Mouse (Mus musculus): ENCODE measurements around the gene Rnf123.

DNA sequence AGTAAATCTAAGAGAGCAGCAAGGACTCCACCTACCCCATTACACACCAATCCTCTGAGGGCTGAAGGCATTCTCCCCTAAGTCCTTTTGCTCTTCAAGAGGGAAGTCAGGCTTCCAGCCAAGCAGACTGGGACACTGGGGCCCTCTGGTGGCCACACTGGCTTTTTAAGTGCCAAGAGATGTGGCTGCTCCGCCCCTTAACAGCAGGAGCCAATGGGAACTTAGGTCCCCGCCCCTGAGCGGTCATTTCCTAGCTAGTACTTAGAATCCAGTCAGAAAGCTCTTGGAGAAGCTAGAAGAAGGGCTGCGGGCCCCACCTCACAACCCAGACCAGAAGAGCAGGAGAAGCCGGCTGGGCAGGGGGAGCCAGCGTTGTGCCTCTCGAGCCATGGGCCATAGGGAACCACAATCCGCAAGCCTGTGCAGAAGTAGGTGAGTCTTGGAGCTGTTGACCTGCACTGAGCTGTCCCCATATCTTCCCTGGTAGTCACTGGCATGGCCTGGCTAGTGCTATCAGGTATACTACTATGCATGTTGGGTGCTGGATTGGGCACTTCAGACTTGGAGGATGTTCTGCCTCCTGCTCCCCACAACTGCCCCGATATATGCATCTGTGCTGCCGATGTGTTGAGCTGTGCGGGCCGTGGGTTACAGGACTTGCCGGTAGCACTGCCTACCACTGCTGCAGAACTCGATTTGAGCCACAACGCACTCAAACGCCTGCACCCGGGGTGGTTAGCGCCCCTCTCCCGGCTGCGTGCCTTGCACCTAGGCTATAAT, 30.1 kb downstream of the Rnf123 start, which contains the start of gene Amigo3:
- peak; percentile 92 for TF ChIP-seq CTCF (IDR thresholded peaks at IDR 0.05; ENCODE audit: low read depth, low read length)
- no peak for TF ChIP-seq POLR2A (IDR thresholded peaks at IDR 0.05; ENCODE audit: extremely low read depth, insufficient read depth, low read length)
